Mouse (Mus musculus) ovary, adult 10 weeks (tissue): Measurements from ENCODE around the gene Gm5072. TPM values are rescaled to one million over a fixed set of nuclear protein-coding genes. Genes with fewer than 3 reads are reported as not detected.

Experiments used
- polyA plus RNA-seq: library from polyadenylated mRNA; stranded (reverse); fragments of 350-450 nt; fragmentation: Illumina TruSeq; extraction: RNeasy Lipid Tissue Mini Kit (QIAGEN cat#74804); gene quantifications from one replicate; pipeline ENCODE4 v1.2.3, GENCODE M21; 2014

Gene Gm5072
- not detected for polyA plus RNA-seq

GRCm38 (mm10) chrX:91392200-91392599 lies at the start of gene Gm5072:
Gm5072 (plus strand) TSS chrX:91392500.

Other genes starting within 250 kb of the Gm5072 start
- gene Mageb2, start 60.8 kb upstream of the Gm5072 start, polyA plus RNA-seq = not detected
- gene Gm8914, start 87.6 kb downstream of the Gm5072 start, polyA plus RNA-seq = not detected
- not detected for gene 1700084M14Rik, start 183.4 kb downstream of the Gm5072 start, polyA plus RNA-seq
- not detected for gene Gm14781, start 239.7 kb downstream of the Gm5072 start, polyA plus RNA-seq